Mouse (Mus musculus) brain, embryonic 14.5 days (tissue): ENCODE data around the gene Thoc6.

ENCODE experiments used
- CTCF ChIP-seq: fragments of 200-500 bp; IDR thresholded peaks from 2 replicates; pipeline ENCODE4 v1.5.1; 2012; ENCODE audit warnings: inconsistent platforms, mild to moderate bottlenecking, moderate library complexity, borderline replicate concordance; ENCODE audit not compliant: insufficient read depth, insufficient read length; ENCODE audit errors: extremely low read depth
- POLR2A ChIP-seq: fragments of 200-500 bp; IDR thresholded peaks from 2 replicates; pipeline ENCODE4 v1.6.1; 2012; ENCODE audit warnings: mild to moderate bottlenecking, inconsistent platforms, borderline replicate concordance; ENCODE audit not compliant: poor library complexity, insufficient read depth, insufficient read length, severe bottlenecking; ENCODE audit errors: extremely low read depth

GRCm38 (mm10) chr17:23705525-23706104 lies 31.9 kb upstream of the Thoc6 start:
- TF ChIP-seq CTCF (no peak), POLR2A (no peak)
